Mouse (Mus musculus) small intestine, adult 2 months (tissue): ENCODE data around the gene Kif26a.

Source experiments
- CTCF ChIP-seq: fragments of 200-500 bp; IDR thresholded peaks from 2 replicates; pipeline ENCODE4 v1.5.1; 2012; ENCODE audit warnings: low read depth, mild to moderate bottlenecking, control low read depth, inconsistent platforms, low read length, moderate library complexity, mixed read lengths; ENCODE audit not compliant: insufficient replicate concordance, insufficient read length; ENCODE audit errors: extremely low read depth
- POLR2A ChIP-seq: fragments of 200-500 bp; IDR thresholded peaks from 2 replicates; pipeline ENCODE4 v1.6.1; 2012; ENCODE audit warnings: low read depth, mild to moderate bottlenecking, control low read depth, inconsistent platforms, low read length, moderate library complexity

DNA sequence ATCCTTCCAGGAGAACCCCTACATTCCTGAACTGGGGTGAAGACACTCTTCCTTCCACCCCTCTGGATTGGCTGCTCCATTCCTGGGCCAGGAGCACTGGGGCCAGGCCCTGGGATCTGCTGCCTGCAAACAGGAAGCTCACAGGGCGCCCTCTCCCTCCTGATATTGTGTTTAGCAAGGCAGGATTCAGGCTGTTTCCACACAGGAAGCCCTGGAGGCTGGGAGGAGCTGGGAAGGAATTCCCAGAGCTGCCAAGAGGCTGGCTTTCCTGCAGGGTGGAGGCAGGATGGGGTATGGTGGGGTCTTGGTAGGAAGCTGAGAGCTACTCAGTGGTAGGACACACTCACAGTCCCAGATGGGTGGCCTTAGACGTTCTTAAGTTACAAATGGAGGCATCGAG lies 38.4 kb downstream of the Kif26a start:
- TF ChIP-seq CTCF (no peak), POLR2A (no peak)
